8 mouse cellular contexts compared by ENCODE assay signal in the genomic region with DNA sequence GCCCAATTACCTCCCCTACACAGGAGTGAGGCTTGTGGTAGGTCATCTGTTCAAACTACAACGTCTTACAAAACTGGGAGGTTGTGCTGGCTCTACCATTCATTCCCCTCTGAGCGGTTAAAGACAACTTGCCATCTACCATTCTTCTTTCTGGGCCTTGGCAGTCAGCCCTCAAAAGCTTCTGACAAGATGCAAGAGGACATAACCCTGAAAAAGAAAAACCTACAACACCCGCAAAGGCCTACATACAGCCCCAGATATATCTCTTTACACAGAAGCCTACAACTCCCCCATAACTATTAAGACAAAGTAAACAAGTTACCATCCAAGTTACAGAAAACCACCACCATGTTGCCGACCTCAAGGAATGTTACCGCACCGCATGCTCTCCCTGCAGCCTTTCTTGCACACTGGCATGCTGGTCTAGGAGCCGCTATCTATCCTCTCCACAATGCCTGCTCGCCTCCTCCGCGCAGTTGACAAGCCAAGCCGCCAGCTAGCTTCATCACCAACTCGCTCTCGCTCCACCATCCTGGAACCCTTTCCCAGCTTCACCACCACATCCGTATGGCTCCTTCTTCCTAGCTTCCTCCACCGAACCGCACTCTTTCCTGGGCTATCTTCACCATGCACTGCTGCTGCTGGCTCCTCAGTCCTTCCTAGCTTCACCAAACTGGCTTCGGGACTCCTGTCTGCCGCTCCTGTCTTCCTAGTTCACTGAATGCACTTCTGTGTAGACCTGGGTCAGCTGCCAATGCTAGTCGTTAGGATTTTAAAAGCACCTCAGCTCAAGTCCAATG. TPM values are rescaled to one million over a fixed set of nuclear protein-coding genes. Genes with fewer than 3 reads are reported as not detected.
DNase-seq lines count a peak whose midpoint lies in the region; ATAC-seq and TF ChIP-seq lines count a peak whose summit lies in the region.

No protein-coding gene starts in this region.

- peaks cover 6% of the 10 kb centered on the region for H3K4me1 ChIP-seq in cerebellum, adult 2 months (ENCODE audit: control insufficient read depth, insufficient read depth, low read length)
- peaks cover 3 to 21% of the 10 kb centered on the region in 2 experiments; a peak in 3 of 4 replicates for H3K4me1 ChIP-seq in CH12.LX (ENCODE audit: control insufficient read depth in 1 of 2, insufficient read depth in 2 of 2)
- H3K4me1 ChIP-seq in embryonic facial prominence, embryonic 10.5 days = peaks cover 54% of the 10 kb centered on the region
- H3K4me1 ChIP-seq in hindbrain, embryonic 14.5 days (replicated peaks; ENCODE audit: control insufficient read depth, insufficient read depth, low read length) = peaks cover 32% of the 10 kb centered on the region

- peak overlapping the region; percentile 30 for H3K4me2 ChIP-seq in CH12.LX (ENCODE audit: insufficient read depth, low read depth, poor library complexity, severe bottlenecking)
- H3K4me2 ChIP-seq in hindbrain, embryonic 14.5 days (replicated peaks) = peak overlapping the region; percentile 66

- peak in 1 of 2 experiments; percentile 66 for DNase-seq in cerebellum, adult 2 months
- DNase-seq in cerebellum, adult 9-10 months = no peak
- no peak for DNase-seq in CH12.LX (ENCODE audit: extremely low read depth)
- DNase-seq in embryonic facial prominence, embryonic 10.5 days (ENCODE audit: low spot score) = peak; percentile 59
- DNase-seq in hindbrain, embryonic 14.5 days (ENCODE audit: low spot score) = peak; percentile 58
- DNase-seq in lung, postnatal 36 days = peak; percentile 44
- no peak for DNase-seq in right cerebral cortex, postnatal 4 days
- DNase-seq in ovary, adult 18-20 months (ENCODE audit: low spot score) = no peak

- TF ChIP-seq EP300 in CH12.LX (IDR thresholded peaks at IDR 0.05; ENCODE audit: low read length) = no peak

- peaks cover 38 to 54% of the 10 kb centered on the region in 2 experiments for H3K36me3 ChIP-seq in CH12.LX (replicated peaks in 1 of 2; ENCODE audit: control insufficient read depth in 1 of 2, insufficient read depth in 1 of 2, low read length in 1 of 2)
- peaks cover 51% of the 10 kb centered on the region for H3K36me3 ChIP-seq in embryonic facial prominence, embryonic 10.5 days (replicated peaks)
- peaks cover 28% of the 10 kb centered on the region for H3K36me3 ChIP-seq in hindbrain, embryonic 14.5 days (replicated peaks; ENCODE audit: control insufficient read depth, insufficient read depth)

- H3K9me3 ChIP-seq in CH12.LX (replicated peaks; ENCODE audit: low read length) = no peaks in the 10 kb centered on the region
- no peaks in the 10 kb centered on the region for H3K9me3 ChIP-seq in embryonic facial prominence, embryonic 10.5 days
- H3K9me3 ChIP-seq in hindbrain, embryonic 14.5 days (ENCODE audit: control insufficient read depth, low read length) = no peaks in the 10 kb centered on the region

- no peak for TF ChIP-seq RAD21 in CH12.LX (IDR thresholded peaks at IDR 0.05; ENCODE audit: low read depth, low read length)

- H3K9ac ChIP-seq in CH12.LX (ENCODE audit: insufficient read depth, low read depth) = peak overlapping the region; percentile 99
- peak overlapping the region; percentile 98 for H3K9ac ChIP-seq in hindbrain, embryonic 14.5 days

- in situ Hi-C loops in CH12.LX (cut with MboI; ENCODE audit: low pct_ligation_motif_present, low pct_unique_long_range_greater_than_20kb, low sequenced_read_pairs) = no loop called here

- H3K27me3 ChIP-seq in cerebellum, adult 2 months (ENCODE audit: control insufficient read depth, insufficient read depth, low read length) = no peaks in the 10 kb centered on the region
- H3K27me3 ChIP-seq in CH12.LX (replicated peaks) = no peaks in the 10 kb centered on the region
- no peaks in the 10 kb centered on the region for H3K27me3 ChIP-seq in embryonic facial prominence, embryonic 10.5 days (replicated peaks; ENCODE audit: low read depth, poor library complexity, severe bottlenecking)
- no peaks in the 10 kb centered on the region for H3K27me3 ChIP-seq in hindbrain, embryonic 14.5 days (ENCODE audit: control insufficient read depth, insufficient read depth, low read length)

- dilution Hi-C loops in CH12.LX (cut with MboI; ENCODE audit: extremely low pct_ligation_motif_present, extremely low pct_unique_long_range_greater_than_20kb, low sequenced_read_pairs) = no loop called here

- H3K79me2 ChIP-seq in CH12.LX (replicated peaks; ENCODE audit: control insufficient read depth, extremely low read depth, insufficient read depth, poor library complexity, severe bottlenecking) = peaks cover 60% of the 10 kb centered on the region

- no peak for TF ChIP-seq CTCF in cerebellum, adult 2 months (IDR thresholded peaks at IDR 0.05; ENCODE audit: borderline replicate concordance, insufficient read depth, low read depth, low read length)
- no peak for TF ChIP-seq CTCF in CH12.LX (conservative IDR thresholded peaks at IDR 0.05 in 1 of 2, IDR thresholded peaks at IDR 0.05 in 1 of 2; ENCODE audit: low read depth in 2 of 2, low read length in 2 of 2)

- WGBS in cerebellum, adult 2 months = under 1% methylated on average over 19 of the region's 19 CpGs
- WGBS in embryonic facial prominence, embryonic 10.5 days = under 1% methylated on average over 19 of the region's 19 CpGs
- under 1% methylated on average over 19 of the region's 19 CpGs for WGBS in hindbrain, embryonic 14.5 days

- no peak for ATAC-seq in hindbrain, embryonic 14.5 days (ENCODE audit: low FRiP score)

- H3K4me3 ChIP-seq in cerebellum, adult 2 months (replicated peaks; ENCODE audit: insufficient read depth, low read depth, low read length) = peak overlapping the region; percentile 92
- peak overlapping the region; percentile 60 to 98 (median 79) for H3K4me3 ChIP-seq in CH12.LX (replicated peaks in 1 of 3; ENCODE audit: low read depth in 2 of 3, low read length in 2 of 3, poor library complexity in 1 of 3)
- H3K4me3 ChIP-seq in embryonic facial prominence, embryonic 10.5 days = peak overlapping the region; percentile 69
- H3K4me3 ChIP-seq in hindbrain, embryonic 14.5 days (replicated peaks; ENCODE audit: low read length) = peak overlapping the region; percentile 95

- peak overlapping the region; percentile 52 for H3K27ac ChIP-seq in cerebellum, adult 2 months (ENCODE audit: insufficient read depth, low read length)
- H3K27ac ChIP-seq in CH12.LX (ENCODE audit: insufficient read depth, low read depth) = peak overlapping the region; percentile 33
- peak overlapping the region; percentile 98 for H3K27ac ChIP-seq in embryonic facial prominence, embryonic 10.5 days (replicated peaks)
- peak overlapping the region; percentile 100 for H3K27ac ChIP-seq in hindbrain, embryonic 14.5 days

- peak; percentile 35; the same call in 1 of the 2 replicates for TF ChIP-seq POLR2A in cerebellum, adult 2 months (IDR thresholded peaks at IDR 0.05; ENCODE audit: borderline replicate concordance, insufficient read depth, low read length)
- TF ChIP-seq POLR2A in CH12.LX (IDR thresholded peaks at IDR 0.05; ENCODE audit: low read depth, low read length) = peak; percentile 88; the same call in 1 of the 2 replicates

TF ChIP-seq in CH12.LX, 34 proteins besides CTCF, POLR2A, EP300 and RAD21:
- TF ChIP-seq ZMIZ1 (IDR thresholded peaks at IDR 0.05; ENCODE audit: low read depth, low read length) (no peak), E2F4 (IDR thresholded peaks at IDR 0.05; ENCODE audit: insufficient replicate concordance, low read depth, low read length) (no peak), CHD1 (IDR thresholded peaks at IDR 0.05; ENCODE audit: low read depth, low read length) (no peak), TBP (conservative IDR thresholded peaks at IDR 0.05; ENCODE audit: low read depth, low read length) (no peak), JUND (conservative IDR thresholded peaks at IDR 0.05; ENCODE audit: low read depth, low read length) (no peak), ZC3H11A (IDR thresholded peaks at IDR 0.05; ENCODE audit: low read depth, low read length) (no peak), MXI1 (IDR thresholded peaks at IDR 0.05; ENCODE audit: low read depth, low read length) (no peak), USF2 (conservative IDR thresholded peaks at IDR 0.05; ENCODE audit: low read depth, low read length) (no peak), ETS1 (conservative IDR thresholded peaks at IDR 0.05; ENCODE audit: low read depth, low read length) (no peak), CHD2 (IDR thresholded peaks at IDR 0.05; ENCODE audit: low read length) (no peak), KAT2A (IDR thresholded peaks at IDR 0.05; ENCODE audit: insufficient replicate concordance, low read length) (no peak), JUN (IDR thresholded peaks at IDR 0.05; ENCODE audit: insufficient read depth, low read depth, low read length) (no peak), SIN3A (IDR thresholded peaks at IDR 0.05; ENCODE audit: low read length) (no peak), POLR2AphosphoS2 (IDR thresholded peaks at IDR 0.05; ENCODE audit: low read depth, low read length) (no peak), RCOR1 (conservative IDR thresholded peaks at IDR 0.05; ENCODE audit: low read depth, low read length) (no peak), GABPA (IDR thresholded peaks at IDR 0.05; ENCODE audit: insufficient replicate concordance, low read depth, low read length) (no peak), MAFK (IDR thresholded peaks at IDR 0.05; ENCODE audit: insufficient replicate concordance, low read length) (no peak), MEF2A (IDR thresholded peaks at IDR 0.05; ENCODE audit: borderline replicate concordance, low read depth, low read length) (no peak)

RNA-seq across cellular contexts. Expression of a gene that starts 29.6 kb away (rescaled TPM):
- 158 and 170 TPM in 2 replicates for polyA plus RNA-seq in cerebellum, adult 2 months (2012; rRNA removed)
- total RNA-seq in CH12.LX (2012; rRNA removed) = 49.8 and 55.0 TPM in 2 replicates
- total RNA-seq in CH12.LX (2014; rRNA removed) = 35.1 and 37.6 TPM in 2 replicates
- 49.1 and 56.1 TPM in 2 replicates for polyA plus RNA-seq in CH12.LX (2012; ENCODE audit: insufficient read length, low read depth)
- 72.0 and 74.9 TPM in 2 replicates for polyA plus RNA-seq in embryonic facial prominence, embryonic 10.5 days (2016; fragmentation: Nextera tagmentation; extraction: Ambion mirVana)
- 73.5 and 76.7 TPM in 2 replicates for polyA plus RNA-seq in hindbrain, embryonic 14.5 days (2014; fragmentation: Nextera tagmentation; extraction: Ambion mirVana)

Comparison
In these comparisons a context has a peak if more than half of its experiments do, and no peak if none do; other contexts are left out.
1. DNase-seq: peak in embryonic facial prominence, embryonic 10.5 days (single experiment), hindbrain, embryonic 14.5 days (single experiment) and lung, postnatal 36 days (single experiment); none in cerebellum, adult 9-10 months (single experiment), CH12.LX (single experiment), right cerebral cortex, postnatal 4 days (single experiment) and ovary, adult 18-20 months (single experiment).
2. H3K27ac ChIP-seq: peak in every context shown above with its lines; median percentile 100 in hindbrain, embryonic 14.5 days; 98 in embryonic facial prominence, embryonic 10.5 days; 52 in cerebellum, adult 2 months; 33 in CH12.LX.
3. Peak in every context shown above with its lines, with median percentiles within 50 percentile points of each other: H3K4me3 ChIP-seq.